Mouse (Mus musculus): ENCODE data around the gene Abi3bp. TPM values are rescaled to one million over a fixed set of nuclear protein-coding genes. Genes with fewer than 3 reads are reported as not detected.

Abi3bp gene
- 0.16 and 0.25 TPM in 2 replicates for total RNA-seq (2014; rRNA removed)
- 1.00 and 1.0 TPM in 2 replicates for polyA plus RNA-seq (2015; fragmentation: Nextera tagmentation; extraction: Ambion mirVana)

- Histone ChIP-seq H3K9me3 (ENCODE audit: low read length) (no peaks in the 10 kb centered on the region), H3K4me2 (ENCODE audit: low read depth, low read length) (no peak within 1 kb of the TSS), H3K36me3 (ENCODE audit: insufficient read depth, low read length) (no peaks in the 10 kb centered on the region), H3K9ac (replicated peaks; ENCODE audit: low read length) (no peak within 1 kb of the TSS), H3K27me3 (ENCODE audit: insufficient read depth, low read length) (no peaks in the 10 kb centered on the region), H3K4me1 (ENCODE audit: insufficient read depth, low read length) (no peaks in the 10 kb centered on the region), H3K27ac (no peak within 1 kb of the TSS), H3K4me3 (ENCODE audit: low read length) (no peak within 1 kb of the TSS)
- ATAC-seq (no peak), DNase-seq (ENCODE audit: low spot score) (no peak)
- 57% methylated on average over 11 of the region's 11 CpGs for WGBS
- TF ChIP-seq CTCF (IDR thresholded peaks at IDR 0.05; ENCODE audit: low read depth), result no peak
These were observed at the start of gene Abi3bp for GRCm38 (mm10) chr16:56477677-56478574. Gene Abi3bp (plus strand): TSS chr16:56477878.

- DNase-seq (ENCODE audit: low spot score) (peak; percentile 5), ATAC-seq (0 out of 2 replicates have a peak, but pooled peaks have one; percentile 43)
- Histone ChIP-seq H3K4me2 (ENCODE audit: low read depth, low read length) (no peak overlapping the region), H3K27me3 (ENCODE audit: insufficient read depth, low read length) (no peaks in the 10 kb centered on the region), H3K9ac (replicated peaks; ENCODE audit: low read length) (no peak overlapping the region), H3K9me3 (ENCODE audit: low read length) (no peaks in the 10 kb centered on the region), H3K36me3 (ENCODE audit: insufficient read depth, low read length) (no peaks in the 10 kb centered on the region), H3K4me1 (ENCODE audit: insufficient read depth, low read length) (no peaks in the 10 kb centered on the region), H3K4me3 (ENCODE audit: low read length) (no peak overlapping the region), H3K27ac (no peak overlapping the region)
- 70% methylated on average over 4 of the region's 4 CpGs for WGBS
- no peak for TF ChIP-seq CTCF (IDR thresholded peaks at IDR 0.05; ENCODE audit: low read depth)
These were observed 42.1 kb upstream of the Abi3bp start for GRCm38 (mm10) chr16:56435293-56436185.

- no peak overlapping the region for H3K4me2 ChIP-seq (ENCODE audit: low read depth, low read length)
- no peaks in the 10 kb centered on the region for H3K4me1 ChIP-seq (ENCODE audit: insufficient read depth, low read length)
- no peak overlapping the region for H3K9ac ChIP-seq (replicated peaks; ENCODE audit: low read length)
- no peaks in the 10 kb centered on the region for H3K27me3 ChIP-seq (ENCODE audit: insufficient read depth, low read length)
- no peaks in the 10 kb centered on the region for H3K36me3 ChIP-seq (ENCODE audit: insufficient read depth, low read length)
- no peaks in the 10 kb centered on the region for H3K9me3 ChIP-seq (ENCODE audit: low read length)
- DNase-seq (ENCODE audit: low spot score) (no peak), ATAC-seq (no peak)
- no peak overlapping the region for H3K27ac ChIP-seq
- 71% methylated on average over 4 of the region's 4 CpGs for WGBS
- H3K4me3 ChIP-seq (ENCODE audit: low read length), result no peak overlapping the region
- no peak for TF ChIP-seq CTCF (IDR thresholded peaks at IDR 0.05; ENCODE audit: low read depth)
These were observed 37.4 kb upstream of the Abi3bp start for GRCm38 (mm10) chr16:56440243-56440642.

GRCm38 (mm10) chr16:56441113-56441512 lies 36.6 kb upstream of the Abi3bp start:
- DNase-seq (ENCODE audit: low spot score) (no peak), ATAC-seq (no peak)
- no peaks in the 10 kb centered on the region for H3K36me3 ChIP-seq (ENCODE audit: insufficient read depth, low read length)
- H3K27ac ChIP-seq, result no peak overlapping the region
- H3K9ac ChIP-seq (replicated peaks; ENCODE audit: low read length), result no peak overlapping the region
- no peak overlapping the region for H3K4me2 ChIP-seq (ENCODE audit: low read depth, low read length)
- TF ChIP-seq CTCF (IDR thresholded peaks at IDR 0.05; ENCODE audit: low read depth), result no peak
- WGBS, result 85% methylated on average over 5 of the region's 5 CpGs
- H3K9me3 ChIP-seq (ENCODE audit: low read length), result no peaks in the 10 kb centered on the region
- H3K27me3 ChIP-seq (ENCODE audit: insufficient read depth, low read length), result no peaks in the 10 kb centered on the region
- no peaks in the 10 kb centered on the region for H3K4me1 ChIP-seq (ENCODE audit: insufficient read depth, low read length)
- no peak overlapping the region for H3K4me3 ChIP-seq (ENCODE audit: low read length)

GRCm38 (mm10) chr16:56441658-56442344 lies 35.9 kb upstream of the Abi3bp start:
- Histone ChIP-seq H3K9me3 (ENCODE audit: low read length) (no peaks in the 10 kb centered on the region), H3K9ac (replicated peaks; ENCODE audit: low read length) (no peak overlapping the region), H3K27me3 (ENCODE audit: insufficient read depth, low read length) (no peaks in the 10 kb centered on the region), H3K4me3 (ENCODE audit: low read length) (no peak overlapping the region), H3K36me3 (ENCODE audit: insufficient read depth, low read length) (no peaks in the 10 kb centered on the region), H3K4me2 (ENCODE audit: low read depth, low read length) (no peak overlapping the region), H3K27ac (no peak overlapping the region), H3K4me1 (ENCODE audit: insufficient read depth, low read length) (no peaks in the 10 kb centered on the region)
- ATAC-seq, result no peak
- TF ChIP-seq CTCF (IDR thresholded peaks at IDR 0.05; ENCODE audit: low read depth), result no peak
- no peak for DNase-seq (ENCODE audit: low spot score)
- WGBS, result 86% methylated on average over 7 of the region's 7 CpGs

- no peaks in the 10 kb centered on the region for H3K4me1 ChIP-seq (ENCODE audit: insufficient read depth, low read length)
- no peaks in the 10 kb centered on the region for H3K9me3 ChIP-seq (ENCODE audit: low read length)
- no peak for DNase-seq (ENCODE audit: low spot score)
- H3K4me2 ChIP-seq (ENCODE audit: low read depth, low read length), result no peak overlapping the region
- H3K4me3 ChIP-seq (ENCODE audit: low read length), result no peak overlapping the region
- no peak overlapping the region for H3K27ac ChIP-seq
- no peak overlapping the region for H3K9ac ChIP-seq (replicated peaks; ENCODE audit: low read length)
- no peaks in the 10 kb centered on the region for H3K36me3 ChIP-seq (ENCODE audit: insufficient read depth, low read length)
- WGBS, result 89% methylated on average over 2 of the region's 2 CpGs
- no peak for TF ChIP-seq CTCF (IDR thresholded peaks at IDR 0.05; ENCODE audit: low read depth)
- ATAC-seq, result no peak
- no peaks in the 10 kb centered on the region for H3K27me3 ChIP-seq (ENCODE audit: insufficient read depth, low read length)
These were observed 26.2 kb upstream of the Abi3bp start for GRCm38 (mm10) chr16:56451482-56451881.
